Mouse (Mus musculus): Measurements from ENCODE around the gene Gart.
"Not testable (repeated sequence)": the region's sequence is repeated elsewhere in the genome, so short reads cannot be mapped to it uniquely, and the experiment has no call there.

Gene Gart

GRCm38 (mm10) chr16:91647461-91648219 is 888 bp upstream of the Gart start, which contains the start of gene Son:
TSS of gene Son (plus strand) at chr16:91647506.
- peak; percentile 96 for DNase-seq

- peak; percentile 34 for DNase-seq
Observed at GRCm38 (mm10) chr16:91645995-91646602, 653 bp downstream of the Gart start.

- DNase-seq: not testable (repeated sequence)
Observed at GRCm38 (mm10) chr16:91645420-91645819, 1.3 kb downstream of the Gart start.

- DNase-seq: no peak
Observed at GRCm38 (mm10) chr16:91644901-91645300, 1.9 kb downstream of the Gart start.

- no peak for DNase-seq
Observed at GRCm38 (mm10) chr16:91640171-91640570, 6.6 kb downstream of the Gart start.

- DNase-seq: no peak
Observed at GRCm38 (mm10) chr16:91639636-91640035, 7.1 kb downstream of the Gart start.

GRCm38 (mm10) chr16:91639161-91639560 is 7.6 kb downstream of the Gart start:
- no peak for DNase-seq

GRCm38 (mm10) chr16:91633641-91634040 is 13.1 kb downstream of the Gart start:
- no peak for DNase-seq

GRCm38 (mm10) chr16:91632940-91633339 is 13.8 kb downstream of the Gart start:
- DNase-seq: no peak

GRCm38 (mm10) chr16:91632439-91632838 is 14.3 kb downstream of the Gart start:
- no peak for DNase-seq

- no peak for DNase-seq
Observed at GRCm38 (mm10) chr16:91630584-91630983, 16.2 kb downstream of the Gart start.

- DNase-seq: no peak
Observed at GRCm38 (mm10) chr16:91629749-91630148, 17.0 kb downstream of the Gart start.

- DNase-seq: no peak
Observed at GRCm38 (mm10) chr16:91628673-91629072, 18.1 kb downstream of the Gart start.

GRCm38 (mm10) chr16:91627831-91628230 is 18.9 kb downstream of the Gart start:
- DNase-seq: no peak

- DNase-seq: no peak
Observed at GRCm38 (mm10) chr16:91623074-91623473, 23.7 kb downstream of the Gart start.

- DNase-seq: no peak
Observed at GRCm38 (mm10) chr16:91620991-91621390, 25.8 kb downstream of the Gart start.

- peak; percentile 31 for DNase-seq
Observed at GRCm38 (mm10) chr16:91620185-91620584, 26.6 kb downstream of the Gart start.

- DNase-seq: peak; percentile 90
Observed at GRCm38 (mm10) chr16:91618511-91619501, 27.9 kb downstream of the Gart start, which contains the start of gene Dnajc28. TSS of gene Dnajc28 (minus strand) at chr16:91619026.

- DNase-seq: no peak
Observed at GRCm38 (mm10) chr16:91614552-91614951, 32.2 kb downstream of the Gart start.

GRCm38 (mm10) chr16:91612525-91612924 is 34.2 kb downstream of the Gart start:
- no peak for DNase-seq

- DNase-seq: no peak
Observed at GRCm38 (mm10) chr16:91611248-91611647, 35.5 kb downstream of the Gart start.

- DNase-seq: no peak
Observed at GRCm38 (mm10) chr16:91609501-91610245, 37.1 kb downstream of the Gart start.
